Mouse (Mus musculus) liver, adult 2 months (tissue): ENCODE data around the gene Six6. TPM values are rescaled to one million over a fixed set of nuclear protein-coding genes. Genes with fewer than 3 reads are reported as not detected.

Experiments
- DNase-seq: peaks from one replicate; pipeline ENCODE4 v3.0.0-alpha.2; 2011; ENCODE audit warnings: low read depth, low spot score; ENCODE audit errors: extremely low read depth
- H3K27ac ChIP-seq: fragments of 200-500 bp; replicated peaks from 2 replicates; pipeline ENCODE4 v1.5.1; 2012; ENCODE audit warnings: low read depth, mild to moderate bottlenecking, control low read depth, inconsistent platforms, low read length; ENCODE audit not compliant: insufficient read depth
- H3K27me3 ChIP-seq: fragments of 200-500 bp; 2 replicates; pipeline ENCODE4 v1.6.1; 2012; ENCODE audit warnings: mild to moderate bottlenecking, moderate library complexity, low read length, inconsistent platforms; ENCODE audit not compliant: control insufficient read depth, insufficient read depth
- H3K36me3 ChIP-seq: fragments of 200-500 bp; 2 replicates; pipeline ENCODE4 v1.6.1; 2012; ENCODE audit warnings: low read length, inconsistent platforms; ENCODE audit not compliant: control insufficient read depth, insufficient read depth
- H3K4me1 ChIP-seq: fragments of 200-500 bp; 2 replicates; pipeline ENCODE4 v1.6.1; 2011; ENCODE audit warnings: low read length; ENCODE audit not compliant: control insufficient read depth, insufficient read depth
- H3K4me3 ChIP-seq: fragments of 200-500 bp; 2 replicates; pipeline ENCODE4 v1.5.1; 2011; ENCODE audit warnings: low read depth, mild to moderate bottlenecking, control low read depth, low read length, moderate library complexity; ENCODE audit not compliant: insufficient read depth
- H3K79me2 ChIP-seq: fragments of 200-500 bp; 2 replicates; pipeline ENCODE4 v1.6.1; 2012; ENCODE audit warnings: inconsistent platforms, mild to moderate bottlenecking, low read length, moderate library complexity; ENCODE audit not compliant: control insufficient read depth, insufficient read depth
- H3K9ac ChIP-seq: fragments of 200-500 bp; 2 replicates; pipeline ENCODE4 v1.6.1; 2012; ENCODE audit warnings: low read depth, mild to moderate bottlenecking, control low read depth, inconsistent platforms, low read length
- CTCF ChIP-seq: fragments of 200-500 bp; IDR thresholded peaks from 2 replicates; pipeline ENCODE4 v1.5.1; 2011; ENCODE audit warnings: low read depth, low read length, control low read depth
- POLR2A ChIP-seq: fragments of 200-500 bp; IDR thresholded peaks from 2 replicates; pipeline ENCODE4 v1.6.1; 2011; ENCODE audit warnings: low read length, control low read depth; ENCODE audit not compliant: insufficient read depth; ENCODE audit errors: extremely low read depth
- WGBS: fragments of 180-500 bp; shearing (Covaris S2); methylation state at CpG from one replicate; pipeline ENCODE4 v1.1.7; 2018; 5-methylcytosine and 5-hydroxymethylcytosine counted together
- polyA plus RNA-seq: library from polyadenylated mRNA; depleted of rRNA; stranded (reverse); fragments of >200 nt; gene quantifications from 2 replicates; pipeline ENCODE4 v1.2.3, GENCODE M21; 2012
- total RNA-seq: library from RNA; depleted of rRNA; stranded (reverse); fragments of >200 nt; gene quantifications from 2 replicates; pipeline ENCODE4 v1.2.3, GENCODE M21; 2014

The Six6 gene
- total and polyA plus RNA-seq, 2 experiments = not detected

DNA sequence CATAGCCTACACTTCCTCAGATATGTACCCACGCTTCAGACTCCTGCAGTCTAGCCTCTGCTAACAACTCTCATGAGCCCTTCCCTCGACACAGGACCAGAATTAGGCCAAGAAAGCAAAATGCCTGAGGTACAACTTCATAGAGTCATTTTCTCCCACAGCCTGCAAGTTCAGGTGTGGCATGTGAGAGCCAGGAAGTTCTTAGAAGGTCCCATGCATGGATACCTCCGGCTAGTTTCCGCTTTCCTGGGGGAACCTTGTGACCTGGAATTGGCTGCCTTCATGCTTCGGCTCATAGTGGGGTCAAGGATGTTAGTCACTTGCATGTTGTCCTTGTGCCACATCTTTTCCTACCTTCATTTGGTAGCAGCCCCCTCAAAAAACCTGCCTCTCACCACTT lies 13.4 kb downstream of the Six6 start:
- TF ChIP-seq CTCF = no peak
- TF ChIP-seq POLR2A = no peak
- H3K27ac ChIP-seq = no peak overlapping the region
- WGBS = 88% methylated on average over 5 of the region's 5 CpGs

DNA sequence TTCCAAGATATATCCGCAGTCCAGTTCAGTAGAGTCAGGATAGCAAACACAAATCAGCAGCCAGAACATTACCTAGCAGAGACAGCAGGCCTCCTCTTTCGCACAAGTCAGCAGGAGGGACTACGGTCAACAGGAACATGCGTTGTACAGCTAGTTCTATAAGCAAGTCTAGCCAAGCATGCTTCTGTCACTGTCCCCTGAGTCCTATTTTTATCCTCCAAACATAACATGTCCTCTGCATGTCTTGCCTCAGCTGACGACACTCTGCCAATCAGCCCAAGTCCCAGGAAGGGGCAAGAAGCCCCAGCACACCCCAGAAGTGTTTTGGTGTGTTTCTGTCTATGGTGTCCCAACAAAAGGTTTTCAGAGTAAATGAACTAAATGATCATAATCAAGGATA lies 14.2 kb downstream of the Six6 start:
- TF ChIP-seq POLR2A = no peak
- TF ChIP-seq CTCF = no peak
- WGBS = 95% methylated on average over 5 of the region's 5 CpGs

More for the DNA sequence above, 13.4 kb downstream of the Six6 start:
- Histone ChIP-seq H3K4me1 (peaks cover 4% of the 10 kb centered on the region), H3K27me3 (no peaks in the 10 kb centered on the region; the same call in 1 of the 2 replicates), H3K79me2 (no peaks in the 10 kb centered on the region), H3K4me3 (no peak overlapping the region), H3K9ac (no peak overlapping the region), H3K36me3 (no peaks in the 10 kb centered on the region)
- DNase-seq = no peak

DNA sequence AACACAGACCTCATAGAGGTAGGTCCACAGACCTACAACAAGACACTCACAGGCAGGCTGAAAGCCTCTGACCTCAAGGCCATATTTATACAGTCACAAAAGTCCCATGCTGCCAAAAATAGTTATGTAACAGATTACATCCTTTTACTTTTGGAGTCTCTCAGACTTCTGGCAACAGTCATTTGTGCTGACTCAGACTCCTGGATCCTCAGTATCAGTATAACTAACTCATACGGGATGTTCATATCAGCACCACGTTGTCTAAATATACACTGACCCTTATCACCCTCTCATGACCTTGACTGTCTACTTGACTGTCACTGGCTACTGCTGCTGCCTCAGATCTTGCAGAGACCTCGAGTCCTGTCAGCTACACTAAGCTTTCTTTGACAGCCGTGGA lies 15.2 kb downstream of the Six6 start:
- H3K27ac ChIP-seq = no peak overlapping the region
- 14% methylated on average over 4 of the region's 4 CpGs for WGBS

More for the DNA sequence above, 14.2 kb downstream of the Six6 start:
- H3K27me3 ChIP-seq = no peaks in the 10 kb centered on the region; the same call in 1 of the 2 replicates
- no peaks in the 10 kb centered on the region for H3K79me2 ChIP-seq
- H3K36me3 ChIP-seq = no peaks in the 10 kb centered on the region
- DNase-seq = no peak
- H3K9ac ChIP-seq = no peak overlapping the region
- H3K4me1 ChIP-seq = peaks cover 4% of the 10 kb centered on the region
- H3K27ac ChIP-seq = no peak overlapping the region
- no peak overlapping the region for H3K4me3 ChIP-seq

DNA sequence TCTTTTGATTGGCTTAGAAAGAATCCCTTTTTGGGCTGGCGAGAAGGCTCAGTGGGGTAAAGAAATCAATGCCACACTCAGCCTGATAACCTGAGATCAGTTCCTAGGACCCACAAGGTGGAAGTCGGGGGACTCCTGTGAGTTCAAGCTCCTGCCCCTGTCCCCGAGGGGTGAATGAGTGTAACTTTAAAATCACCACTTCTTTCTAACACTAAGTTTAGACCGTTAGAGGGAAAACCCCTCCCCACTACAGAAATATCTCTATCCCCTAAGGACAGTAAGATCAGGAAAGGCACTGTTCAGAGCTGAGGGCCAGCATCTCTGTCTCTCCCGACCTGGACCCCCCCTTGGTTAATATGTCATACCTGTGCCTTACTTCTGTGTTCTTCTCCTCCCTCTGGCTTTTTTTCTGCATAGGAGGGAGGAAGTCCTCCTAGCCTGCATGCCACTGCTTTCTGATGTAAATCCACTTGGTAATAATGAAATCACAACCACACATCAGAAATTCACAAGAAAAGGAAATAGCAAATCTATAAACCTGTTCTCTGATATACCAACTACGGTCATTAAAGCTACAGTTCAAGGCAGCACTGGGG lies 18.2 kb downstream of the Six6 start:
- H3K27me3 ChIP-seq = peaks cover 11% of the 10 kb centered on the region
- H3K4me3 ChIP-seq = no peak overlapping the region
- H3K9ac ChIP-seq = no peak overlapping the region
- peaks cover 4% of the 10 kb centered on the region for H3K4me1 ChIP-seq
- no peak overlapping the region for H3K27ac ChIP-seq
- H3K79me2 ChIP-seq = no peaks in the 10 kb centered on the region
- no peak for TF ChIP-seq CTCF
- no peak for TF ChIP-seq POLR2A
- no peak for DNase-seq
- H3K36me3 ChIP-seq = no peaks in the 10 kb centered on the region
- 47% methylated on average over 6 of the region's 6 CpGs for WGBS

More for the DNA sequence above, 15.2 kb downstream of the Six6 start:
- Histone ChIP-seq H3K27me3 (peaks cover 8% of the 10 kb centered on the region), H3K9ac (no peak overlapping the region), H3K79me2 (no peaks in the 10 kb centered on the region), H3K36me3 (no peaks in the 10 kb centered on the region), H3K4me1 (peaks cover 4% of the 10 kb centered on the region), H3K4me3 (no peak overlapping the region)
- TF ChIP-seq POLR2A (no peak), CTCF (no peak)
- peak; percentile 83 for DNase-seq

DNA sequence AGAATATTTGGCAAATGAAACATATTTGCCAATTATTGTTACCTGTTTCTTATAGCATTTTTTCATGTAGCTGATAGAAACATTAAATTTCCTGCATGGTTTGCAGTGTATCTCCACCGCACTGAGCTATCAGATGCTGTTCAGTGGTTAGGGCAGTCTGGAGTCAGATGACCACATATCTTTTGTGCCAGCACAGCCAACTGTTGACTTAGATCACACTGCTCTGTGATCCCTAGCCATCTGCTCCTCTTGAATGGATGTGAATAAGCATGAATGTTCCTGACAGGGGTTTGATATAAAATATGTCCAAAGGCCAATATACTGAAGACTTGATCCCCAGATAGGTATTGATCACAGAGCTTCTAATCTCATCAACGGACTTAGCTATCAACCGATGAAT lies 18.8 kb downstream of the Six6 start:
- Histone ChIP-seq H3K9ac (no peak overlapping the region), H3K36me3 (no peaks in the 10 kb centered on the region), H3K27me3 (peaks cover 11% of the 10 kb centered on the region; the same call in 1 of the 2 replicates), H3K79me2 (no peaks in the 10 kb centered on the region), H3K4me1 (peaks cover 4% of the 10 kb centered on the region), H3K4me3 (no peak overlapping the region), H3K27ac (no peak overlapping the region)
- WGBS = 93% methylated on average over 3 of the region's 3 CpGs
- no peak for TF ChIP-seq CTCF
- TF ChIP-seq POLR2A = no peak
- no peak for DNase-seq

DNA sequence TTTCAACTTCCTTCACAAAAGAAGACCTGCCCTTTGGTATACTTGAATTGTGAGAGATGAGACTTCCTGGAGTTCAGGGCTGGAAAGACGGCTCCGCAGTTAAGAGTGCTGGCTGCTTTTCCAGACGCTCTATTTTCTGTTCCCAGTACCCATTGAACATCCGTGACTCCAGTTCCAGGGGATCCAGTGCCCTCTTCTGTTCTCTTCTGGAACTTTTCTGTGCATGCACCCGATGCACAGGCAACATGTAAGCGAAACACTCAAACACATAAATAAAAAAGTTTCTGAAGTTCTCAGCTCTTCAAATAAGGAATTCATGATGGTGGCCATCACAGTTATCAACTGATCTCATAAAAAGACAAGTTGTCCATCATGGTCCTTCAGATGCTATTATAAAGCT lies 23.1 kb downstream of the Six6 start:
- TF ChIP-seq POLR2A (no peak), CTCF (no peak)
- H3K36me3 ChIP-seq = no peaks in the 10 kb centered on the region
- H3K4me3 ChIP-seq = no peak overlapping the region
- WGBS = 72% methylated on average over 6 of the region's 6 CpGs
- H3K79me2 ChIP-seq = no peaks in the 10 kb centered on the region
- no peak overlapping the region for H3K27ac ChIP-seq
- DNase-seq = no peak
- H3K4me1 ChIP-seq = no peaks in the 10 kb centered on the region
- H3K27me3 ChIP-seq = peaks cover 11% of the 10 kb centered on the region; the same call in 1 of the 2 replicates
- no peak overlapping the region for H3K9ac ChIP-seq
